Mouse (Mus musculus) heart, embryonic 11.5 days (tissue): Measurements from ENCODE around the gene Ndufb10. TPM values are rescaled to one million over a fixed set of nuclear protein-coding genes. Genes with fewer than 3 reads are reported as not detected.

ENCODE experiments used
- ATAC-seq: fragments of 200-750 bp; cut with Nextera tagmentation; replicated peaks from 2 replicates; pipeline ENCODE4 v1.8.0; 2017; ENCODE audit warnings: moderate library complexity; ENCODE audit not compliant: insufficient number of reproducible peaks, low FRiP score, low TSS enrichment
- H3K27ac ChIP-seq: fragments of 300-500 bp; sonication (generic); 2 replicates; pipeline ENCODE4 v1.5.1; 2014; ENCODE audit warnings: mild to moderate bottlenecking, low read depth, low read length
- H3K27me3 ChIP-seq: fragments of 300-500 bp; sonication (generic); 2 replicates; pipeline ENCODE4 v1.6.1; 2014; ENCODE audit warnings: mild to moderate bottlenecking, low read length, mixed read lengths; ENCODE audit not compliant: control insufficient read depth, insufficient read depth
- H3K36me3 ChIP-seq: fragments of 300-500 bp; sonication (generic); 2 replicates; pipeline ENCODE4 v1.6.1; 2014; ENCODE audit warnings: mild to moderate bottlenecking, low read length, moderate library complexity, mixed read lengths; ENCODE audit not compliant: control insufficient read depth, insufficient read depth
- H3K4me1 ChIP-seq: fragments of 300-500 bp; sonication (generic); 2 replicates; pipeline ENCODE4 v1.6.1; 2014; ENCODE audit warnings: low read length; ENCODE audit not compliant: control insufficient read depth, insufficient read depth
- H3K4me2 ChIP-seq: fragments of 300-500 bp; sonication (generic); 2 replicates; pipeline ENCODE4 v1.6.1; 2014; ENCODE audit warnings: mild to moderate bottlenecking, moderate library complexity
- H3K4me3 ChIP-seq: fragments of 300-500 bp; sonication (generic); 2 replicates; pipeline ENCODE4 v1.5.1; 2014; ENCODE audit warnings: low read depth, low read length
- H3K9ac ChIP-seq: fragments of 300-500 bp; sonication (generic); 2 replicates; pipeline ENCODE4 v1.6.1; 2014; ENCODE audit warnings: mild to moderate bottlenecking, low read depth, low read length, moderate library complexity
- H3K9me3 ChIP-seq: fragments of 300-500 bp; sonication (generic); replicated peaks from 2 replicates; pipeline ENCODE4 v1.6.1; 2016; ENCODE audit warnings: low read length; ENCODE audit not compliant: control insufficient read depth
- WGBS: fragments of 180-500 bp; shearing (Covaris S2); extraction: QIAGEN DNeasy Blood & Tissue Kit; methylation state at CpG from one replicate; pipeline ENCODE4 v1.1.7; 2014; ENCODE audit not compliant: insufficient replicate concordance; 5-methylcytosine and 5-hydroxymethylcytosine counted together
- polyA plus RNA-seq: library from polyadenylated mRNA; unstranded; fragments of >200 nt; fragmentation: Nextera tagmentation; extraction: Ambion mirVana; gene quantifications from 2 replicates; pipeline ENCODE4 v1.2.1, GENCODE M21; 2014

Gene Ndufb10
- polyA plus RNA-seq, 1 experiment from 2014 or later = 401 TPM

- Histone ChIP-seq H3K4me2 (peak overlapping the region; percentile 94), H3K9me3 (no peaks in the 10 kb centered on the region), H3K27me3 (no peaks in the 10 kb centered on the region), H3K27ac (no peak overlapping the region), H3K36me3 (no peaks in the 10 kb centered on the region), H3K9ac (peak overlapping the region; percentile 78), H3K4me3 (peak overlapping the region; percentile 73), H3K4me1 (peaks cover 10% of the 10 kb centered on the region)
- WGBS = 24% methylated on average over 8 of the region's 8 CpGs
- no peak for ATAC-seq
These were observed 13.0 kb upstream of the Ndufb10 start for GRCm38 (mm10) chr17:24737135-24737810.

- Histone ChIP-seq H3K36me3 (no peaks in the 10 kb centered on the region), H3K27ac (peak within 1 kb of the TSS; percentile 57), H3K4me1 (peaks cover 14% of the 10 kb centered on the region), H3K9ac (peak within 1 kb of the TSS; percentile 78), H3K4me3 (peak within 1 kb of the TSS; percentile 73), H3K4me2 (peak within 1 kb of the TSS; percentile 94), H3K27me3 (no peaks in the 10 kb centered on the region), H3K9me3 (no peaks in the 10 kb centered on the region)
- under 1% methylated on average over 29 of the region's 29 CpGs for WGBS
- ATAC-seq = peak; percentile 93
These were observed 12.2 kb upstream of the Ndufb10 start, which contains the start of gene Msrb1 for GRCm38 (mm10) chr17:24736330-24737051. TSS of gene Msrb1 (plus strand) at chr17:24736642.

- no peaks in the 10 kb centered on the region for H3K36me3 ChIP-seq
- no peak overlapping the region for H3K9ac ChIP-seq
- no peak for ATAC-seq
- 86% methylated on average over 7 of the region's 7 CpGs for WGBS
- H3K9me3 ChIP-seq = no peaks in the 10 kb centered on the region
- H3K27ac ChIP-seq = no peak overlapping the region
- H3K4me2 ChIP-seq = peak overlapping the region; percentile 94
- H3K27me3 ChIP-seq = no peaks in the 10 kb centered on the region
- H3K4me3 ChIP-seq = no peak overlapping the region
- peaks cover 14% of the 10 kb centered on the region for H3K4me1 ChIP-seq
These were observed 11.2 kb upstream of the Ndufb10 start for GRCm38 (mm10) chr17:24735446-24735845.

GRCm38 (mm10) chr17:24734513-24734912 is 10.2 kb upstream of the Ndufb10 start:
- no peak overlapping the region for H3K27ac ChIP-seq
- no peaks in the 10 kb centered on the region for H3K9me3 ChIP-seq
- H3K27me3 ChIP-seq = no peaks in the 10 kb centered on the region
- H3K36me3 ChIP-seq = no peaks in the 10 kb centered on the region
- WGBS = 68% methylated on average over 1 of the region's 1 CpGs
- ATAC-seq = no peak
- H3K9ac ChIP-seq = no peak overlapping the region
- H3K4me1 ChIP-seq = peaks cover 14% of the 10 kb centered on the region
- H3K4me3 ChIP-seq = no peak overlapping the region
- H3K4me2 ChIP-seq = no peak overlapping the region

- H3K4me3 ChIP-seq = no peak overlapping the region
- no peaks in the 10 kb centered on the region for H3K36me3 ChIP-seq
- peaks cover 14% of the 10 kb centered on the region for H3K4me1 ChIP-seq
- no peaks in the 10 kb centered on the region for H3K27me3 ChIP-seq
- ATAC-seq = no peak
- H3K9ac ChIP-seq = no peak overlapping the region
- H3K27ac ChIP-seq = no peak overlapping the region
- 88% methylated on average over 21 of the region's 21 CpGs for WGBS
- no peak overlapping the region for H3K4me2 ChIP-seq
- H3K9me3 ChIP-seq = no peaks in the 10 kb centered on the region
These were observed 9.3 kb upstream of the Ndufb10 start for GRCm38 (mm10) chr17:24733434-24734050.

GRCm38 (mm10) chr17:24732233-24732935 is 8.1 kb upstream of the Ndufb10 start:
- H3K27me3 ChIP-seq = peaks cover 2% of the 10 kb centered on the region; the same call in 1 of the 2 replicates
- 65% methylated on average over 12 of the region's 12 CpGs for WGBS
- no peak overlapping the region for H3K4me2 ChIP-seq
- no peak for ATAC-seq
- H3K4me3 ChIP-seq = no peak overlapping the region
- no peaks in the 10 kb centered on the region for H3K36me3 ChIP-seq
- H3K27ac ChIP-seq = peak overlapping the region; percentile 47; the same call in 1 of the 2 replicates
- H3K4me1 ChIP-seq = peaks cover 14% of the 10 kb centered on the region
- H3K9ac ChIP-seq = no peak overlapping the region
- H3K9me3 ChIP-seq = no peaks in the 10 kb centered on the region

GRCm38 (mm10) chr17:24730787-24731186 is 6.5 kb upstream of the Ndufb10 start:
- Histone ChIP-seq H3K36me3 (no peaks in the 10 kb centered on the region), H3K4me2 (no peak overlapping the region), H3K4me1 (peaks cover 6% of the 10 kb centered on the region; the same call in 1 of the 2 replicates), H3K9me3 (no peaks in the 10 kb centered on the region), H3K4me3 (no peak overlapping the region), H3K27ac (no peak overlapping the region), H3K9ac (no peak overlapping the region), H3K27me3 (peaks cover 3% of the 10 kb centered on the region; the same call in 1 of the 2 replicates)
- WGBS = 79% methylated on average over 14 of the region's 14 CpGs
- ATAC-seq = no peak

GRCm38 (mm10) chr17:24729067-24729466 is 4.8 kb upstream of the Ndufb10 start:
- Histone ChIP-seq H3K4me3 (no peak overlapping the region), H3K4me2 (no peak overlapping the region), H3K27ac (no peak overlapping the region), H3K9me3 (no peaks in the 10 kb centered on the region), H3K27me3 (peaks cover 3% of the 10 kb centered on the region; the same call in 1 of the 2 replicates), H3K36me3 (no peaks in the 10 kb centered on the region), H3K4me1 (peaks cover 6% of the 10 kb centered on the region; the same call in 1 of the 2 replicates), H3K9ac (no peak overlapping the region)
- 81% methylated on average over 6 of the region's 6 CpGs for WGBS
- ATAC-seq = no peak
